Mouse (Mus musculus): ENCODE data around the gene Ust. TPM values are rescaled to one million over a fixed set of nuclear protein-coding genes. Genes with fewer than 3 reads are reported as not detected.

Ust gene
- total RNA-seq, 4 experiments from 2014 or later, result 1.2 to 1.8 (median 1.5) TPM

DNA sequence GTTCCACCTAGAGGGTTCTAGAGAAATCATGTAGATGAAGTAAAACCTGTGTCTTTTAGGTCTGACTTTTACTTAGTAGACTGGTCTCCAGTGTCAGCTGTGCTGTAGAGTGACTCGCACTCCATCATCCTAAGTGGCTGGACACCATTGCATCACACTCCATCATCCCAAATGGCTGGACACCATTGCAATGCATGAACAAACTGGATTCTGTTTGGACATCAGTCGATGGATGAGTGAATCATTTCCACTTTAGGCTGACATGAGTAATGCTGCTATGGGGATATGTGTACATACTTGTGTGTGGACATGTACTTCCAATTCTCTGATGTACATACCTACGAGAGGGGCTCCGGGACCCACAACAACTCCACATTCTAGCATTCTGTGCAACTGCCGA lies 187.7 kb downstream of the Ust start:
- no peak for DNase-seq (ENCODE audit: low spot score)

DNA sequence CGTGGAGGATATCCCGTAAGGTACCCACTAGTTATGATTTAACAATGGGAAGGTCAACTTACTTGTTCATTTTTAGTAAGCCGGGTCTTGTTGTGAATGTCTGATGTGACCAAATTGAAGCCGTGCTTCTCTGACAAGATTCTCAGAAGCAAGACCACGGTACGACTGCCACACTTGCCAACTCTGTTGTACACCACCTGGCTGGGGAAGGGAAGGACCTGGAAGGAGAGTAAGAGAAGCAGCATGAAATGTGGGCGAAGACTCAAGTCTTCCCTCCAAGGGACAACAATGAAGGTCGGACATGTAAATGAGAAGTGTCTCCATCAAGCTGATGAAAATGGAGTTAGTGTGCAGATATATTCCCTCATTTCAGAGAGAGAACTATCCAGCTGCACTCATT lies 188.6 kb downstream of the Ust start:
- no peak for DNase-seq (ENCODE audit: low spot score)

DNA sequence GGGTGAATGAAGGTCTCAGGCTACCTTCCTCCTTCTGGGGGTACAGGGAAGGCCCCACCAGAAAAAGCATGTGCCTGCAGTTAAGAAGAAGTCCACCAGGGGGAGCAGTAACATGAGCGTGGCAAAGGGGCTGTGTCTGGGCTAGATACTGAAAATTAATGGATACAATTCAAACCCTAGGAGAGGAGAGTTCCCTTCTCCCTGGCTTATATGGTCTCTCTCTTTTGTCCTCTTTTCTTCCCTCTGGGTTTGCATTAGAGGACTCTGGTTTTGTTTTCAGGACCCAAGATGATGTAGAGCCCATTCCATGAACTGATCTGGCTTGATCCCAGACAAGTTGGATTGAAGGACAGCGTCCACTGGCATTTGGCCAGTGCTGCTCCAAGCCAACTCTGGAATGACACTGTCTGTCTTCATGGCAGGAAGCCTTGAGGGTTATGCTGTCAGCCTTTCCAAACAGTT lies 195.3 kb downstream of the Ust start:
- peak; percentile 50 for DNase-seq (ENCODE audit: low spot score)

DNA sequence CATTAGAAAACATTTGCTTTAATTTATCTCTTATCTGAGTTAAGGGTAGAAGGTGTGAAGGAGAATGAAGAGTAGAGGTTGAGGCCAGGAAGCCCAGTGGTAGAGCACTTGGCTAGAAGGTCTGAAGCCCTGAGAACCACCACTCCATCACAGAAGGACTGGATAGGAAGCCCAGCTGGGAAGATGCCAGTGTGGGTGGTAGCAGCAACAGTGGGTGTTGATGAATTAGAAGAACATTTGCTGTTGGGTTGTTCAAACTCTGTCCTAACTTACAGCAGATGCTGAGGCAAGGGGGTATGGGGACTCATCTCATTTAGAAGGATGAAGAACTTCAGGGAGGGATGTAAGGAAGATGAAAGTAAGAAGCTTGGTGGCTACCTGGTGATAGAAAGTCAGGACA lies 197.9 kb downstream of the Ust start:
- no peak for DNase-seq (ENCODE audit: low spot score)

DNA sequence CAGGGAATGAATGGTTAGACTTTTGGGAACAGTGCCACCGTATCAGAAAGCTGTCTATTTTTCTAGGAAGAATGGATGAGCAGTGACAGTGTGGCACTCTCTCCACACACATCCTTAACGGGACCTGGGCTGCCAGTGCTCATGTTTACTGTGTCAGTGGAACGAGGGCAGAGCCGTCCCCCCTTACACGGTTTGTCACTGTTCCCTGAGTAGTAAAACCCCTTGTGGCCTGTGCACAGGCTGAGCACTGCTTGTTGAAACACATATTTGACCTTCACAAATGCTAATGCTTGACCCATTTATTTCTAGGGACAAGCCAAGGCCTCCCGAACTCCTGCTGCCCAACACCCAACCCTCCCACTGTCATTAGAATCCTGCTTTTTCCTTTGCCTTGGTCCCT lies 209.2 kb downstream of the Ust start:
- DNase-seq (ENCODE audit: low spot score), result no peak

DNA sequence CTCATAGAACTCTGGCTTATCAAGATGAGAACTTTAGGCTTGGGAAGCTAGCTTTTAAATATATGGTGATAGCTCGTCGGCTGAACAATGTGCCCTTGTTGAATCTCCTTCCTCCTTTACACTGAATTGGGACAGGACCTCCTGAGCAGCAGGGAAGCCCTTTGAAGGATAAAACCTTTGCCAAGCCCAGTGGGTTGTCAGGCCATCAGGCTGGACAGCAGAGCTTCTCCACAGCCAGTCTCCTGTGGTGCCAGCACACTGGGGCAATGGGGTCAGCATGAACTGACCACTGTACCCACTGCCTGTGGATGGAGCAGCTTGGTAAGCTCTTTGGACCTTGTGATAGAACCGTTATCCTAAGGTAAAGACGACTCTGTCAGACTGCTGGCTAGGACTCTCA lies 214.4 kb downstream of the Ust start:
- DNase-seq (ENCODE audit: low spot score), result no peak

DNA sequence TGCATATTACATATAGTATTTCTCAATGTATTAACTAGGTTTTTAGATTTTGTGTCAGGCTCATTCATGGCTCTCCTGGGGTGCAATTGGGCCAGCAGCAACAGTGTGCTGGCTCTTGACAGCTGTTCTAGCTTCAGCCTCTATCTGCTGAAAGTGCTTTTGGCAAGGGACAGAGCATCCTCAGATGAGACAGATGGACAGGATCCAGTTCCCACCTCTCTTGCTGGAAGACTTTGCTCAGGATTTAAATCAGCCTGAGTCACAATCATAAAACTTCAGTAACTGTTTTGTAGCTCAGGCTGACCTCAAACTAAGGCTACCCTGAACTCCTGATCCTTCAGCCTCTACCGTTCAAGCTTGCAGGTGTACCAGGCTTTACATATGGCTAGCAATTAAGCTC lies 219.5 kb downstream of the Ust start:
- DNase-seq (ENCODE audit: low spot score), result no peak

DNA sequence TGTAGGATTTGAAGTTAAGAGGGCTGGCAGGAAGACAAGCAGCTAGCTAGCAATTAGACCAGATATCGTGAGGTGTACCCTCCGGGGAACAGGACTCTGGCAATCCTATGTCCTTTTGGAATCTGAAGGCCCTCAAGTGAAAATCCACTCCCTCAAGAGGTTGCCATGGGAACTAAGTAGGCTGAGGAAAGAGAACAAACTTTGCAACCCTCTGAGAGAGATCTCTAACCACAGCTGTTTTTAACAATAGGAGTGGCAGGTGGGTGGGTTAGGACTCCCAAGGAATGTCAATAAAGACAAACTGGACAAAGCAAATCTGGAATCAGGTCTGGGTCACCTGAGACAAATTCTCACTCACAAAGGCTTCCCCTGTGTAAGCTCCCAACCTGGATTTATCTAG lies 221.4 kb downstream of the Ust start:
- DNase-seq (ENCODE audit: low spot score), result no peak

DNA sequence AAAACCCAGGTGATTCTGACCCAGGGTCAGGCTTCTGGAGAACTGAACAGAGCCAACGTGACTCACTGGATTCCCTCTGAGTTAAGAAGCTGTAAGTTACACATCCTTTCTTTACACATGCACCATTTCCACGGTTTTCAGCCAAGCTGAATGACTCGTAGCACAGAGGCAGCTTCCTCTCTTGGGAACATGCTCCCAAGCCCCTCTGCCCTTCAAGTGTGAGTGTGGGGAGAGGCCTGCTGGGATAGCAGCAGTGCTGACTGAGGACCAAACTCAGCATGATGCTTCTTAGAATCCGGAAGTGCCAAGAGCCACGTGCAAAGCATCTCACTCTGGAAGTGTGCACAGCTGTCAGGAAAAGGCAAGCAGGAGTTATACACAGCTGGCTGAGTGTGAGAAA lies 228.0 kb downstream of the Ust start:
- DNase-seq (ENCODE audit: low spot score), result peak; percentile 7

DNA sequence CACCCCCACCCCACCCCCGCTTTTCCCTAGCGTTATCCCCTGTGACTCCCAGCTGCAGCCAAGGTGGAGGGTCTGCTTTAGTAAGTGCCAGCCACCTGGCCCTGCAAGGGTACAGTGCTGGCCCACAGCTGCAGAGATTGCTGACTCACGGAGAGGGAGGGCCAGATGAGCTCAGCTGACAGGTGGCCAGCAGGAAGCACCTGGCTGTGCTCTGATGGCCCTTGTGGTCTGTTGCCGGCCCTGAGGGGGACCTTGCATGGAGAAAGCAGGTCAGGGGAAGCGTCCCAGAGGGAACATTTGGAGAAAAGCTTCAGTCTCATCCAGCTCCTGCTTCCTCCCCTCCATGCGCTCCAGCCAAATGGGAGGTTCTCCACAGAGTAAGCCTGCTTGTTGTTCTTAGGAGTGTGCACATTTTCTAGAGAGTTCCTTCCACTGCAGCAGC lies 231.3 kb downstream of the Ust start:
- DNase-seq (ENCODE audit: low spot score), result peak; percentile 22

DNA sequence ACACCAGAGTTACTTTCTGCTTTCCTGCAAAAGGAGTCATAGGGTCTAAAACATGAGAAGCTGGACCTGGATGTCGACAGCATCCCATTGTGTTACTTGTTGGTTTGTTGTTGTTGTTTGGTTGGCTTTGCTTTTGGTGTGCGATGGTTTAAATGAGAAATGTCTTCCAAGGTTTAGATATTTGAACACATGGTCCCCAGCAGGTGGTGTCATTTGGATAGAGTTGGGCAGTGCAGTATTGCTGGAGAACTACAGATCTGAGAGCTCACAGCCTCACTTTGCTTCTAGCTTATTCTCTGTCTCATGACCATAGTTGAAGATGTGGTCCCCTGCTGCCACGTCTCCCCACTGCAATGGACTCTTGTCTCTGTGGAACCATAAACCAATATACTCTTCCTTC lies 234.6 kb downstream of the Ust start:
- no peak for DNase-seq (ENCODE audit: low spot score)

DNA sequence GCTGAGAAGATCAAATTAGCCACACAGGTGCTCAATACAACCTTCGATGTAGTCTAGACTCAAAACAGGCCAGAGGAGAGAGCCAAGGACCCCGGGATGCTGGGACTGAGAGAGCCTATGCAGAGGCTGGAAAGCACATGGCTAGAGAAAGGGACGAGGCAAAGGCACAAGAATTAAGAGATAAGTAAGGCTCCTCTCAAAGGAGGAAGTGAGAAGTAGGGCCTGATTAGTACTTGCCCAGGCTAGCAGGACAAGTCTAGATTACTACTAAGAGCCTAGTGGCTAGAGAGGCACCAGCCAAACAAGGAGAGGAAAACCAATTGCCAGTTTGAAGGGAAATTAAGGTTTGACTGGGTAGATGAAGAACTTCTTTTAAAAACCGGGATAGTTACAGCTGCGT lies 241.5 kb downstream of the Ust start:
- DNase-seq (ENCODE audit: low spot score), result no peak

DNA sequence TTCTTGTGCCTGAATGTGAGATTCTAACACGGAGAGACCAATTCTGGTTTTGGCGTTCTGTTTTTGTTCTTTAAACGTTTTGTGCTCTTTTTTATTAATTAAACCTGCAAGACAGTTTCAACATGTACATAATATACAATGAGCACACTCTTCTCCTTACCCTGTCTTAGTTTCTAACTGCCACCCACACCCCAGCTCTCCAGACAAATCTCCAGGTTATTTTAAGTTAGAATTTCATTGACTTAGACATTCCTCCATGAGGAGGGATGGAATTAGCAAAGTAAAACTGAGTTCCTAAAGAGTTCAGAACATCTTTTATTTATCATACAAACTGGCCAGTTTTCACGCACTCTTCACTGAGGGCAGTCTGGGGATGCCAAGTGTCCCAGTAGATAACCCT lies 248.9 kb downstream of the Ust start:
- DNase-seq (ENCODE audit: low spot score), result no peak

DNA sequence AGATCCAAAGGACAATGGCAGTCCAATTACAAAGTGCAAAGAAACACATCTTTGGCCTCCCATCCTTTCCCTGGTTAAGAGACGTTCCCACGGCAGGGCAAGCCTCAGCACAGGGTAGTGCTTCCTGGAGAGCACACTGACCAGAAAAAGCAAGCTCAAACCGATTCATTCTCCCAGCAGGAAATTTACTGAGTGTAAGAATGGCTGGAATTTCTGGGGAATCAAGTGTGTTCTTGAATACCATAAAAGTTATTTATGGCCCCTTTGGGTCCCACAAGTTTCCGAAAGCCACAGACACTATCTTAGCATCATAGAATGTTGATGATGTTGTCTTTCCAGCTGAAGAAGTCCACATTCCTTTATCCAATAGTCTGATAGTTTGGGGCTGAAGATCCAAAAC lies 258.9 kb downstream of the Ust start:
- no peak for DNase-seq (ENCODE audit: low spot score)

DNA sequence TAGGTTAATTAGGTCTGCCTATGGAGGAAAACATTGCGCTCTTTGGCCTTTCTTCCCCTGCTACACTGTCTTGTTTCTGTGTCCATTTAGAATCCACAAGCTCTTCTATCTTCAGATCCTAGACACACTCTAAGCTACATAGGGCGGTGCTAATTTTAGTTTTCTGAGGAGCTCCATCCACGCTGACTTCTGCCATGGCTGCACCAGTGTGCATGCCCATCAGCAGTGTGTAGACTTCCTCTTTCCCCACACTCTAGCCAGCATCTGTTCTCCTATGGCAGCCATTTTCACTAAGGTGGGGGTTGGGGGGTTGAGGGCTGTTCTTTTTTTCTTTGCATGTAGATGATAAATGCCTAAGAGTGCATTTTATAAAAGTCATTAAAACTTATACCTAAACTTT lies 268.6 kb downstream of the Ust start:
- no peak for DNase-seq (ENCODE audit: low spot score)

DNA sequence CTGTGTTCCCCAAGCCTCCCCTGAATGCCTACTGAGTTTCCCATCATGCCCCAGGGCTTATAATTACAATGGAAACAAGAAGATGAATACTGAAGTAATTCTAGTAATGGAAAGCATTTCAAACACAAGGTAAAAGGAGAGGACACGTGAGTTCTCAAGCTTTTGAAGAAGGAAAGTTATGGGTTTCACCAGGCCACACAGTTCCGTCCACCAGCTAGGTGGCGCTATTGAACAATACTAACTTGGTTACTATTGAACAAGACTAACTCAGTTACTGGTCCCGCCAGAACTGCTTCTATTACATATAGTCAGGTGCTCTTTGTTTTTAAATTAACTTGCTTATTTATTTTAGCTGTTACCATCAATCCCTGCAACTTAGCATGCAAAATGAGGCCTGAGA lies 276.3 kb downstream of the Ust start:
- DNase-seq (ENCODE audit: low spot score), result peak; percentile 42

DNA sequence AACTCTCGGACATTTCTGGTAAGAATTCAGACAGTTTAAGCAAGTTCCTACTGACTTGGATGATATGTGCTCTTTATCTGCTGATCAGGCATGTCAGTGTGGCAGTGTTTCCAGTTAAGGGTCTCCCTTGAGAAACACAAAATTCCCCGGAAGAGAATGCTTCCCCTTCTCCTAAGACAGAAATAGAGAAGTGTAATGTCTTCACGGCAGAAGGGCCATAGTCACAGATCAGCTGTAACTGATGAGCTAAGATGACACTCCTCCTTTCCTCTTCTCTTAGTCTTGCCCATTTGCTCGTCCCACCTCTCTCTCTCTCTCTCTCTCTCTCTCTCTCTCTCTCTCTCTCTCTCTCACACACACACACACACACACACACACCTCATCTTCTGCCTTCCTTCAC lies 277.9 kb downstream of the Ust start:
- DNase-seq (ENCODE audit: low spot score), result no peak

DNA sequence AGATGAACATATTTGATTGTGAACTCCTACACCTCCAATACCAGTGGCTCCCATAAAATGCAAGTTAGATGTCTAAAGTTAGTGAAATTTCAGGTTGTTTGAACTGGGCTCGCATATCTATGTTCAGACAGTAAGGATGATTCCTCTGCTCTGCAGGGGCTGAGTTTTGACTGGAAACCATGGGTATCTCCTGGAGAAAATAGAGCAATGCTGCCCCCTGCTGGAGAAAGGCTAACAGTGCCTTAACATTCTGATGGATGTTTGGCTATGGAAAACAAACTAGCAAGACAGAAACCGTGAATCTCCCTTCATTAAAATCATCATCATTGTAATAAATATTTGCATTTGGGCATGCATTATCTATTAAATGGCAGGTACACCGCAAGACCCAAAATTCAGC lies 278.4 kb downstream of the Ust start:
- peak; percentile 70 for DNase-seq (ENCODE audit: low spot score)

DNA sequence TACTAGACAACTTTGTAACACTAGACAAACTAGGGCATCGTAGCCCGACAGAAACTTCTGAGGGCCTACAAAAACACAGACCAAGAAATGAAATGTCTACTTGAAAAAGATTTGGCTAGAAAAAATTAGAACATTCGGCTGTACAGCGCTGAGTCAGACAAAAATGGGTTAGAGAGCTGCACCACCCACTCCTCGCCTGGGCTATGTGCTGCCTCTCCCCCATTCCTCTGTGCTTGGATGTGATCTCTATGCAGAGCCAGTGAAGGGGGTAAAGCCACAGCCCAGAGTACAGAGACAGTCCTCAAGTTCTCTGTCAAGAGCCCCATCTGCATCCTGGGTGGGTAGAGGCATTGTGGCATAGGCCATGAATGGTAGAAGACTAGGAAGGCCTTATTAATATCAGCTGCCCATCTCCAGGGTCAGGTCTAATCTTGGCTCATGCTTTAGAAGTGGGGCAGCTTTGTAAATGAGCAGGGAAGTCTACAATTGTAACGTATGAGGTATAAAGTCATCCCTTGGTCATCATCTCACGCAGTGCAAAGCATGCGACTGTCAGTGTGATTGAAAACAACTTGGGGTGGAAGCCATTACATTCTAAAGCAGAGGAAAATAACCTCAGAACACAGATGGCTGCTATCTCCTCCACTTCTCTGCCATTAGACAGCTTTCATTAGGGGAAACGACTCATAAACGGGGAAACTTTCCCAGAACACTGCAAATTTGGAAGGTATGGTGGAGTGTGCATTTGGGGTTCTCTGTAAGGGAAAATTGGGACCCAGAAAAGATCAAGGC lies 281.6 kb downstream of the Ust start:
- DNase-seq (ENCODE audit: low spot score), result no peak

DNA sequence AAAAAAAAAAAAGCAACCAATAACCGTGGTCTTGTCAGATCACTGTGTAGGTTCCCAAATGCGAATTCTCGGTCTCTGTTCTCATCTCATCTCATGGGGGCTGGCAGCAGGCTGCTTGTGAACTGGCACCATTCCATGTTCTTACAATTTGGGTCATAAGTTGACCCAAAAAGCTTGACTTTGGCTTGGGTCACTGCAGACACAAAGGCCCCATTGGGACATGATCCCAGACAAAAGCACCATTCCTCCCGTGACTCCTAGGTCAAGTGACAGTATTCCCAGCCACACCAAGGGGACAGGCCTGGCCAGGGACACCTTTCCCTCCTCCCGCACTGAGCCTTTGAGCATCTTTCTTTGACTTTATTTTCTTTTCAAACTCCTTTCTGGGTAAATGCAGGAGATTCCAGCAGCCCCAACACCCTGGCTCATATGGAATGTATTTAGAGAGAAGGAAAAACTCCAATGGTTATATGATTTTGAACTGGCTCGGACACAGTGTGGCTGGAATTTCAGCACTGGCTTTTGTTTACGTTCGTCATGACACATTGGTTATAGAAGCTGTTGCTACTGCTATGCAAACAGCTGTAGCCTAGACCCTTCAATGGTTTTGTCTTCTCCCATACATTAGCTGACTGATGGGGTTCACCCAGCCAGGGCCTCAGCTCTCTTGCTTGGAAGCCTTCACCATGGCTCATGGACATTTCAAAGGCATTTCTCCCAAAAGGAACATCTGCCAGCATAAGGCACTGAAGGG lies 285.3 kb downstream of the Ust start:
- peak; percentile 2 for DNase-seq (ENCODE audit: low spot score)

DNA sequence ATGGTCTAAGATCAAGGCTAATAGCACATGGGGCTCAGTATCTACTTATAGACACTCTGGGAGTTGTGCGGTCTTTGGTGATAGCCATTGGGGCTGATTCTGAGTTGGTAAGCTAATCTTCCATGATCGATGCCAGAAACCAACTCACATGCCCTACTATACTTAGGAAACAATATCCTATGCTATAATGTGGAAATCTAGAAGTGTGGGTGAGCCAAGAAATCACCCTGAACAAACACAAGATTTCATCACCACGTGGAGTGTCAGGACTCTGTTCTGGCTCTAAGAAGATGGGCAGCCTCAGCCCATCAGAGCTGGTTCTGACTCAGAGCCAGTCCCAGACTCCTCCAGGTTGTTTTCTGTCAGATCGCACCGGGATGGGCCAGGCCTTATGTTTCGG lies 286.1 kb downstream of the Ust start:
- DNase-seq (ENCODE audit: low spot score), result no peak

DNA sequence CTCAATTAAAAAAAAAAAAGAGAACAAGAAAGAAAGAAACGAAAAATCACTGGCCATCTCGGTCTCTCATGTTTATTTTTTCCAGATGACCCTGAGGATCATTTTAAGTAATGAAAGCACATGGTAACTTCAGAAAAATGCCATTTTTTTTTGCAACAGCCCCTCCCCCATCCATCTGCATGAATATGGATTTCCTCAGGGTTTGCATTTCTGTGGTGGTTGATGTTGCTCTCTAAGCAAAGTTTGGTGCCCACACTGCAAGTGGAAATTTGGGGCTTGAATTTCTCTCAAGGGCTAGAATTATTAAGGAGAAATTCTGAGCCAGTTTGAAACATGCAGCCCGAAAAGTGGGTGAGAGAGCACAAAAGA lies 290.3 kb downstream of the Ust start:
- no peak for DNase-seq (ENCODE audit: low spot score)

DNA sequence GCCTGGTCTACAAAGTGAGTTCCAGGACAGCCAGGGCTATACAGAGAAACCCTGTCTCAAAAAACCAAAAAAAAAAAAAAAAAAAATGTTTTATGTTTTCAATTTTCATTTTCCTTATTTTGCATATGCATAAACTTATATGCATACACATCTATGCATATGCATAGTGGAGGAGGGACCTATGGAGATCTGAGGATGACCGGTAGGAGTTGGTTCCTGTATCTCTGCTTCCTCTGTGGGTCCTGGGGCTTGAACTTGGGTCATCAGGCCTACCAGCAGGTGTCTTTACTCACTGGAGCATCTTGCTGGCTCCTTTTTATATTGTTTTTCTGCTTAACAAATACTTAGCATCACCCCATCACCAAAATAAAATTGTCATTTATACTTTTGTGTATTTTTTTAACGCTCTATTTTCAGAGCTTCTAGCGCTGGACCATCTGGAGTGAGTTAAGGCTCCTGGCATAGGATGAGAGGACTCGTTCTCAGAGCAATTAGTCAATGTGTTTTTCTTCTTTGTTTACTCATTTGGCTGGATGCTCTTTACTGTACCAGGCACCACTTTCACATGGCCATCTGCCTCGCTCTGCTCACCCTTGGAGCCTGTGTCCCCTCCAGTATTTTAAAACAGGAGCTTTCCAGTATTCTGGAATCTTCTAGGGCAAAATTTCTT lies 290.8 kb downstream of the Ust start:
- no peak for DNase-seq (ENCODE audit: low spot score)

Data from heart, adult 8-10 months (tissue).